Mouse (Mus musculus) lung, postnatal 4 days (tissue): ENCODE measurements around the gene Larp6.

Experiments used
- DNase-seq, 2 experiments: peaks; one replicate each; pipeline ENCODE4 v3.0.0; 2021

Gene Larp6

DNA sequence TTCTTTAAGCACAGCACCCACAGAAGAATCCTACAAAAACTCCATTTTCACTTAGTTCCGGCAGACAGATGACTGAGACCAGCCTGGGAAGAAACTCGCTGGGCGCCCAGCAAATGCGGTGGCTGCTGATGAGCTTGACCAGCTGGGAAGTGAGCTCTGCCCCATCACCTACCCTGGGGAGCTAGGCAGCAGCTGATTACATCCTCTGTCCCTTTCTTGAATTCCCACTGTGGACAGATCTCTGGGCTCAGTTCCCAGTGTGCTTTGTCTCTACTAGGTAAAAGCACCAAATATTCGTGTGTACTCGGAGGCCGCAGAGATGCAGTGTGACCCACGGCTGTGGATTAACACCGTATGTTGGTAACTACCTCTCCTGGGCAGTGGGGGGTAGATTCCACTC is 55.6 kb downstream of the Larp6 start:
- peak; percentile 11 to 54 for DNase-seq

DNA sequence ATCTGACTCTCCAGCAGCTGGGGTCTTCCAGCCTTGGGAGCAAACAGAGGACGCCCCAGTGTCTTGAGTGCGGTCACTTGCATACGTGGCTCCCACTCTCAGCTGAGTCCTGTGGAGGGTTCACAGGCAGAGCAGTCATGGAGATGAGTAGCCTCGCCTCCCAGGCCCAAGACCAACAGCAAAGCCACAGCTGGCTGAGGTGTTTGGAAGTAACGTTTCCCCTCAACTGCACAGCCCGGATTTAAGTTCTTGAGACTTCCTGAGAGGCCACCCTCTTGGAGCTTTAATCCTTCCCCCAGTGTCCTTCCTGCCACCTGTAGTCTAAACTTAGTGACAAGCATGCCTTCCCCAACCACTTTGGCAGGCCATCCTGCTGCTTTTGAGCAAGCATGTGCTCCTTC is 56.9 kb downstream of the Larp6 start:
- no peak for DNase-seq

DNA sequence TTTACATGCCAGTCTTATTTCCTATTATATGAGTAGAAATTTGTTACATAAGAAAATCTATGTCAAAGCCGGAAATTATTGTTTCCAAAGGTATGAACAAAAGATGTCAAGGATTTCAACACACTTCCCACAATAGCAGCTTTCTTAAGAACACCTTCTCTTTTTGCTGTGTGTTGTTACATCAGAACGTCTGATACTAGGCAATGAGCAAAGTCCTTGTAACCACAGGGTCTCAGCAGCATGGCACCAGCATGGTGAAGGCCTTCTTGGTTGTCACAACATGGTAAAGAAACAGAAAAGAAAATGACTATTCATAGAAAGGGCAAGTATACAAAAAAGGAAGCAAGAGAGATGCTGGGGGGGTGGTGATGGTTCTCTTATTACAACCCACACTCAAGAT is 60.9 kb downstream of the Larp6 start:
- DNase-seq, result no peak

DNA sequence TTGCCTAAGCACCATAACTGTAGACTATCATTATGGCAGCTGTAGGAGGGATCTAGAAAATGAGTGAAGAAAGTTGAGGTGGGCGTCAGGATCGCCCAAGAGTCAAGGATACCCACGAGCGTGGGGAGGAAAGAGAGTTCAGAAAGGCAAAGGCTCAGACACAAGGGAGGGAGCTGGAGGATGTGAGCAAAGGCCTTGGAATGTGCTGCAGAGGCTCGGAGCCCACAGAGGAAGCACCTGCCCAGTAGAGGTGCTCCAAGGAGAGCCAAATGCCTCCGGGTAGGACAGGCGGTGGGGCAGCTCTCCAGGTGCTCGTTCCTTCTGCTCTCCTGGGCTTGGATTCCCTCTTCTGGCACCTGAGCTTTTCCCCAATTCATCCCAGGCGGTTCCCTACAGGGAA is 64.1 kb downstream of the Larp6 start:
- DNase-seq, result no peak

DNA sequence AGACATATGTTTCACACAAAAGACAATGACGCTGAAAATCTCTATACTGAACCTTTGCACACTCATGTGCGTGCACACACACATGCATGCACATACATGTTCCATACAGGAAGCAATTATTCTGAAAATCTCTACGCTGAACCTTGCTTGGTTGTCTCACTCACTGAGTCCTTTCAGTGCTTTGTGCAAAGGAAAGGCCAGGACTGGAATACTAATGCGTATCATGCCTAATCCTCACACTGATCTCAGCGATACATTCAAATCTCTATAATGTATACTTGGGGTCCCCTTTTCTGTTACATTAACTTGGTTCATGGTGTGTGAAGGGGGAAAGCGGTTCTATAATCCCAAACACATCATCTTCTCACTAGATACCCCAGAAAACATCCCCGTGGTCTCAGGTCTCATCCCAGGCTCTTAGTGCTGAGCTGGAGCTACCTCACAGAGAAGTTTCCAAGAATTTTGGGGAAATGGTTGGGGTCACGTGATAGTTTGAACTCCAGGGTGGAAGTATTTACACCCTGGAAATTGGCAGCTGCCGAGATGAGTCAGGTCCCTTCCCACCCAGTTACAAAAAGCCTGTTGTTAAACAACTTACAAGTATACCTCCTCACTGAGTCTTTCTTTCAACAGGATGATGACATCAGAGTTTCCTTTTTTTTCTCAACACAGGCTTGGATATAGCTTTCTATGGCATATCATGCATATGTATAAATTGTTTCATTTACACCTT is 69.4 kb downstream of the Larp6 start:
- no peak for DNase-seq

DNA sequence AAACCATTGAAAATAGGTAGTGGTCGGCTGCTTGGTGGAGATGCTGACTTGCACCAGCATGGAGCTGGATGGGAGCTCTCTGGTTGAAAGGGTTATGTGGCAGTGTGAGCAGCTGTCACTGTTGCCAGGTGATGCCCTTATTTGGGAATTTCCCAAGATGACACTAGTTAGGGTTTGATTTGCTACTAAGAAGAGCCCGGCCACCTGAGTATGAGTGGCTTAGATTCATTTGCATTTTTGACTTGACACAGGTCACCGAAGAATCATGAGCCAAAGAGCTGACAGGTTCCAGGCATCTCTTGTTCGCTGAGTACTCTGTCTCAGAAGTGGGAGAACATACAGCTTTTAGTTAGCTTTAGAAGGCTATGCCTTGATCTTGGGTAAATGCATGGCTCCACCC is 72.3 kb downstream of the Larp6 start:
- DNase-seq, result no peak

DNA sequence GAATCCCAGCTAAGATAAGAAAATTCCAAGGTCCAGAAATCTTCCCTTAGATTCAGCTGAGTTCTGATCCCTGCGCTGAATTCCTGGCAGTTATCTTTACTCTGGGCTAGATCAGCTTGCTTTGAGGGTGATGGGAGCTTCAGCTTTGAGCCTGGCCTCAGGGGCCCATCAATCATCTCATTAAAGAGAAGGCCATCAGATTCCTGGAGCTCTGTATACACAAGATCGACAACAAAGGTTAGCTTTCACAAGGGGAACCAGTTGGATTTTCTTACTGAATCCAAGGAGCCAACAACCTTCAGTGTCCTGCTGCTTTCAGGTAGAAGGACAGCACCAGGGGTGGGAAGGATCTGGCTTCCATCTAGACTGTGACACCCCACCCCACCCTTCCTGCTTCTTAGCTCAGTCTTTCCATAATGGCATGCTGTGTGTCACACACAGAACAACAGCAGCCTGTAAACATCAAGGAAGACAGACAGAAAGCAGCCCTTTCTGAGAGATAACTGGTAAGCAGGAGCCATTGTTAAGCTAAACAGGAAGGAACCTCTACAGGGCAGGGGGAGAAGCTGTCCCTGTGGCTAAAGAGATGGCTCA is 74.8 kb downstream of the Larp6 start:
- no peak for DNase-seq
